Mouse (Mus musculus) gonadal fat pad, adult 2 months (tissue): ENCODE measurements around the gene Flvcr2. TPM values are rescaled to one million over a fixed set of nuclear protein-coding genes. Genes with fewer than 3 reads are reported as not detected.
"Not testable (repeated sequence)": the region's sequence is repeated elsewhere in the genome, so short reads cannot be mapped to it uniquely, and the experiment has no call there.

Source experiments
- DNase-seq: peaks from one replicate; pipeline ENCODE4 v3.0.0-alpha.2; 2012; ENCODE audit warnings: low read depth
- polyA plus RNA-seq: library from polyadenylated mRNA; depleted of rRNA; stranded (reverse); fragments of >200 nt; gene quantifications from 2 replicates; pipeline ENCODE4 v1.2.3, GENCODE M21; 2012; rRNA removed

Gene Flvcr2
- polyA plus RNA-seq: 1.8 and 2.0 TPM in 2 replicates

DNA sequence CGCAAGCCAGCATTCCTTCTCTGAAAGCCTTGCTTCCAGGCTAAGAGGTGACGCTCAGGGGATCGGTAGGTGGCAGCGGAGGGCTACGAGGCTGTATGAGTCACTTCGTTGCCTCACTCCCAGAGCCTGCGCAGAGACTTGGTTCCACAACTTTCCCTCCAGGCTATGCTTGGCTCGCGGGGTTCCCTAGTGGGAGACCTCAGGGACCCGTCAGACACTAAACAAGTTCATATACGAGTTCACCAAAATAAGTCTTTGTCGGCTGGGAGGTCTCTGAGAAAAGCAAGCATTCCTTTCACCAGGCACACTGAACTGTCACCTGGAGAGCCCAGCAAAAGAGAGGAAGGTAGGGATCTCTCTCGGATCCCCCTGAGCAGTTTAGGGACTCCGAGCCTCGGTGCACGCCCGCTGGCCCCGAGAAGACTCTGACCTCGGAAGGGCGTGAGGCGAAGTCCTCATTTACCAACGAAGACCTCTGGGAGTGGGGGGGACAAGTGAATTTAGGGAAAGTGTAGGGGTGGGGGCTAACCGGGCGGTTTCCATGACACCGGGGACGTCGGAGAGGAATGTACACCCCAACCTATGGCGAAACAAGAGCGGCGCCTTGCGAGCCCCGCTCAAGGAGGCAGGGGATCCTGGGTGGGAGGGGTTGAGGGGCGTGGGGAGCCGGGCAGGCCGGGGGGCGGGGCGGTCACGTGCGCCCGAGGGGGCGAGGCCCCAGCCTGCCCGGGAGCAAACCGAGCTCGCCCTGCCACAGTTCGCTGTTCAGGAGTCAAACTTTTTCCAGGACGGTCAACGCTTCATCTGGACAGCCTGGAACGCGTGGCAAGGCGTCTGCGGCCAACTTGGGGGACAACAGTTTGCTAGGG lies at the start of gene Flvcr2:
Flvcr2 (plus strand) TSS at position 713 of the 869 bp plus-strand sequence.
- DNase-seq: no peak

DNA sequence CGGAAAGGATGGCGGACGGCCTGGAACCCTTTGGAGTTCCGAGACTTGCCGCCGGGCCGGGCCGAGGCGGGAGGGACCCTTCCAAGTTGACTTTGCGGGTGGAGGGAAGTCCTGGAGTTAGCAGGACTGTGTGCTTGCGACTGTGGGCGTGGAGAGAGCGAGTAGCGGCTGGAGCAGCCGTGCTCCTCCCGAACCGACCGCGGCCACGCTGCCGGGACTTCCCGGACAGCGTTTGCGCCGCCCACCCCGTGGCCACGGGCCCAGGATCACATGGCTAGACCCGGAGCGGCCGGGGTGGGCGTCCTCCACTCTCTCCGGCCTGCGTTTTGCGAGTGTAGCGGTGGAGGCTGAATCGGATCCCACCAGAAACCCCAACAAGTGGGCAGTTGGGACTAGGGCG lies 48.2 kb upstream of the Flvcr2 start:
- DNase-seq: not testable (repeated sequence)

GRCm38 (mm10) chr12:85700191-85700841 lies 46.0 kb upstream of the Flvcr2 start:
- DNase-seq: no peak

DNA sequence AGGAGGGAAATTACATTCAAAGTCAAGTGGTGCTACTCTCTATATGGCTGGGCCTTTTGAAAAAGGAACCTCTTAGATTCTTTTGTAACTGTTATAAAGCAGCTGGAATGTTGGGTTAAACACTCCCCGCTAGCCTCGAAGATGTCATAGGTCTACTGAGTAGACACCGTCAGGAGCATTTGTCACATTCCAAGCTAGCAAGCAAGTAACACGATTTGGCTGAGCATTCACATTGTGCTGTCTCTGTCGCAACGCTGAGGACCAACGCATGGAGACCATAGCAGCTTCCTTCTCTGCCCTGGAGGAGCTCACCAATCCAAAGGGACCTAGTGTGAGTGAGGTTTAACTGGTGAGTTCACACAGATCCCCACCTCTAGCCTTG lies 45.5 kb upstream of the Flvcr2 start:
- DNase-seq: no peak

- no peak for DNase-seq
Observed at GRCm38 (mm10) chr12:85702166-85703055, 43.9 kb upstream of the Flvcr2 start.

GRCm38 (mm10) chr12:85703507-85703906 lies 42.8 kb upstream of the Flvcr2 start:
- no peak for DNase-seq

- no peak for DNase-seq
Observed at GRCm38 (mm10) chr12:85704566-85704965, 41.8 kb upstream of the Flvcr2 start.

GRCm38 (mm10) chr12:85705002-85705830 lies 41.1 kb upstream of the Flvcr2 start:
- no peak for DNase-seq

DNA sequence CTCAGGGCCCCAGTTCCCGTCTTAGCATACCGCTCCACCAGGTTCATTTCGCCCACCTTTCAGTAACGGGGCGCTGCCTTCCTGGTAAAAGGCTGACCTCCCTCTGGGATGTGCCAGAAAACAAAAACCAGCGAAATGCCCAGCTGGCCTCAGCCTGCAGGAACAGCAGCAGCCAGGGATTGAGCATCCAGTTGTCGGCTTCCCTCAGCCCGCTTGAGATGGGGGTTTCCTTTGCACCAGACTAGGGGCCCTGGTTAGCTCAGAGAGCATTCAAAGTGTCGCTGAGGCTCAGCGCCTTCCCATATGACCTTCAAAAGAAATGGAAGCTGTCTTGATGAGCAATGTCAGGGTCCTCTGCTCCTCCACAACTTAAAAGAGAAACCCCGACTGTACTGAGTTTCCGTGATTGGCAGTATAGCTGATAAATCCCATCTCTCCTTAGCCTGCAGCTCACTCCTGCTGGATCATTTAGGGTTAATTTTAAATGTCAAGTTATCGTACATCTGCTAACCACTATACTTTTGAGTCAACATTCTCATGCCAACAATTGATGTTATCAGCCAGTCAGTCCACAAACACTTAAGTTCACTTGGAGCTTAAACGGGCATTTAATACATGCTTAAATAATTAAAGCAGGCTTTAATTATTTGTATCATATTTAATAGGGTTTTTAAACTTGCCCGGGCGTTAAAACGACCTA lies 40.4 kb upstream of the Flvcr2 start:
- no peak for DNase-seq

GRCm38 (mm10) chr12:85706906-85707305 lies 39.4 kb upstream of the Flvcr2 start:
- DNase-seq: no peak

GRCm38 (mm10) chr12:85707391-85707790 lies 38.9 kb upstream of the Flvcr2 start:
- no peak for DNase-seq

GRCm38 (mm10) chr12:85708556-85708955 lies 37.8 kb upstream of the Flvcr2 start:
- DNase-seq: no peak

GRCm38 (mm10) chr12:85710695-85711094 lies 35.6 kb upstream of the Flvcr2 start:
- DNase-seq: no peak

- DNase-seq: no peak
Observed at GRCm38 (mm10) chr12:85712587-85712986, 33.8 kb upstream of the Flvcr2 start.

- DNase-seq: no peak
Observed at GRCm38 (mm10) chr12:85714126-85714525, 32.2 kb upstream of the Flvcr2 start.

GRCm38 (mm10) chr12:85725306-85725705 lies 21.0 kb upstream of the Flvcr2 start:
- DNase-seq: no peak

GRCm38 (mm10) chr12:85726729-85727397 lies 19.5 kb upstream of the Flvcr2 start:
- DNase-seq: no peak

GRCm38 (mm10) chr12:85728181-85728580 lies 18.2 kb upstream of the Flvcr2 start:
- DNase-seq: no peak

DNA sequence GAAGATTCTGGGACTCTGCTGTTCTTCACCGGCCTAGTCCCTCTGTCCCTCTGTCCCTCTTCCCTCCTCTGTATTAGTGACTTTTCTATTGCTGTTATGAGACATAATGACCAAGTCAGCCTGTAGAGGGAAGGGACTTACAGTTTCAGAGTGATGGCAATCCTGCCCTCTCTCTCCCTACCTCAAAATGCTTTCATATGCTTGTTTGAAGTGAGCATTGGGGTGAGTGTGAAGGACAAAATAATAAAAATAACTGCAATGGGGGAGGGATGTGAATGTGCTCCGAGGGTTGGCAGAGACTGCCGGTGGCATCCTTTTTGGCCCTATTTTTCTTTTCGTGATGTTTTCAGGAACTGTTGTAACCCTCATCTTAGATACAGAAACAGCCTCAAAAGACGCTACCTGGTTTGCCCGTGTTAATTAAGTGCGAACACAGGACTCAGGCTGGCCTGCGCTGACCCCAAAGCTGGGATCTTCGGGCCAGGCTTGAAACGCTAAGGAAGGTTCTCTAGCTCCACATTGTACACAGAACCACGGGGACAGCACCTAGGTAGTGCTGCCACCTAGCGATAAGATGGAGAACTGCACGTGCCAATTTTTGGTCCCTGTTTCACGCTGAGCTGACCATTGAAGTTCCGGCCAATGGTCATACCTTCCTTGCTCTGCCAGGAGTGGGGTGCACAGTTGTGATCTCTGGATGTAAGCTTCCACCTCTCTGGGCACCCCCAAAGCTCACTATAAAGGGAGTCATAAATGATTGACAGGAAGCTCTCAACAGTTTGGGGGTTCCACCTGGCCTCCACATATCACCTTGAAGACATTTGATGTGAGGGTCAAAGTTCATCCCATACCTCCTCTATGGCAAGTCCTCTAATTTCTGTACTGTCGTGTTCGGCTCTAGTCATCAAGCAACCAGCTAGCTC lies 17.1 kb upstream of the Flvcr2 start:
- DNase-seq: no peak
